Mouse (Mus musculus): Measurements from ENCODE around the gene Abhd14b.
A peak's percentile ranks its signal among the peaks of the same experiment; 100 is the strongest.

Gene Abhd14b

GRCm38 (mm10) chr9:106429221-106430014 lies 17.8 kb upstream of the Abhd14b start, which contains the start of gene Rpl29:
Gene Rpl29 (plus strand): TSS chr9:106429454.
- peak; percentile 94 to 95 for DNase-seq

GRCm38 (mm10) chr9:106430015-106430264 lies 17.3 kb upstream of the Abhd14b start:
- DNase-seq = no peak

GRCm38 (mm10) chr9:106433389-106433788 lies 13.9 kb upstream of the Abhd14b start:
- DNase-seq = no peak

GRCm38 (mm10) chr9:106436566-106436965 lies 10.7 kb upstream of the Abhd14b start:
- no peak for DNase-seq

GRCm38 (mm10) chr9:106442680-106443079 lies 4.6 kb upstream of the Abhd14b start:
- DNase-seq = no peak

- DNase-seq = no peak
Observed at GRCm38 (mm10) chr9:106444836-106445235, 2.4 kb upstream of the Abhd14b start.

GRCm38 (mm10) chr9:106447951-106448350 lies 692 bp downstream of the Abhd14b start:
- no peak for DNase-seq

- peak; percentile 78 to 85 for DNase-seq
Observed at GRCm38 (mm10) chr9:106448498-106449031, 1.3 kb downstream of the Abhd14b start.

- no peak for DNase-seq
Observed at GRCm38 (mm10) chr9:106449947-106450346, 2.7 kb downstream of the Abhd14b start.

GRCm38 (mm10) chr9:106450661-106451060 lies 3.4 kb downstream of the Abhd14b start:
- DNase-seq = peak; percentile 73 to 82

- DNase-seq = no peak
Observed at GRCm38 (mm10) chr9:106451298-106451697, 4.0 kb downstream of the Abhd14b start.

GRCm38 (mm10) chr9:106451899-106452298 lies 4.6 kb downstream of the Abhd14b start:
- no peak for DNase-seq

- no peak for DNase-seq
Observed at GRCm38 (mm10) chr9:106452351-106452750, 5.1 kb downstream of the Abhd14b start.

GRCm38 (mm10) chr9:106452821-106453220 lies 5.6 kb downstream of the Abhd14b start:
- no peak for DNase-seq

- peak; percentile 64 to 71 for DNase-seq
Observed at GRCm38 (mm10) chr9:106453271-106454070, 6.2 kb downstream of the Abhd14b start, which contains the start of gene Pcbp4. Gene Pcbp4 (plus strand): TSS chr9:106453291.

- no peak for DNase-seq
Observed at GRCm38 (mm10) chr9:106454071-106454761, 7.0 kb downstream of the Abhd14b start.

GRCm38 (mm10) chr9:106454888-106455681 lies 7.8 kb downstream of the Abhd14b start:
- no peak for DNase-seq

- no peak for DNase-seq
Observed at GRCm38 (mm10) chr9:106456325-106457162, 9.3 kb downstream of the Abhd14b start.

- DNase-seq = no peak
Observed at GRCm38 (mm10) chr9:106457163-106457559, 9.9 kb downstream of the Abhd14b start.

- no peak for DNase-seq
Observed at GRCm38 (mm10) chr9:106457920-106458319, 10.7 kb downstream of the Abhd14b start.

GRCm38 (mm10) chr9:106459946-106460345 lies 12.7 kb downstream of the Abhd14b start:
- DNase-seq = no peak
